Mouse (Mus musculus) neural tube, embryonic 14.5 days (tissue): Measurements from ENCODE around the gene Insm1. TPM values are rescaled to one million over a fixed set of nuclear protein-coding genes. Genes with fewer than 3 reads are reported as not detected.

Source experiments
- ATAC-seq: fragments of 200-750 bp; cut with Nextera tagmentation; 2 replicates; pipeline ENCODE4 v1.8.0; 2017; ENCODE audit warnings: low read depth, mild to moderate bottlenecking, moderate TSS enrichment, moderate library complexity
- H3K27ac ChIP-seq: fragments of 300-500 bp; sonication (generic); 2 replicates; pipeline ENCODE4 v1.5.1; 2014; ENCODE audit warnings: low read depth, mild to moderate bottlenecking, control low read depth, low read length, moderate library complexity, mixed read lengths
- H3K27me3 ChIP-seq: fragments of 300-500 bp; sonication (generic); 2 replicates; pipeline ENCODE4 v1.6.1; 2014; ENCODE audit warnings: low read length; ENCODE audit not compliant: control insufficient read depth, insufficient read depth
- H3K36me3 ChIP-seq: fragments of 300-500 bp; sonication (generic); 2 replicates; pipeline ENCODE4 v1.6.1; 2014; ENCODE audit warnings: low read length, mixed read lengths; ENCODE audit not compliant: control insufficient read depth, insufficient read depth
- H3K4me1 ChIP-seq: fragments of 300-500 bp; sonication (generic); 2 replicates; pipeline ENCODE4 v1.6.1; 2014; ENCODE audit warnings: low read length; ENCODE audit not compliant: control insufficient read depth, insufficient read depth
- H3K4me2 ChIP-seq: fragments of 300-500 bp; sonication (generic); 2 replicates; pipeline ENCODE4 v1.6.1; 2014; ENCODE audit warnings: mild to moderate bottlenecking, low read depth, low read length, control low read depth
- H3K4me3 ChIP-seq: fragments of 300-500 bp; sonication (generic); 2 replicates; pipeline ENCODE4 v1.5.1; 2014; ENCODE audit warnings: low read depth, low read length, control low read depth, mixed read lengths
- H3K9ac ChIP-seq: fragments of 300-500 bp; sonication (generic); replicated peaks from 2 replicates; pipeline ENCODE4 v1.6.1; 2014; ENCODE audit warnings: low read depth, mild to moderate bottlenecking, control low read depth, low read length, mixed read lengths
- H3K9me3 ChIP-seq: fragments of 300-500 bp; sonication (generic); 2 replicates; pipeline ENCODE4 v1.6.1; 2016; ENCODE audit warnings: low read length; ENCODE audit not compliant: control insufficient read depth
- WGBS: fragments of 180-500 bp; shearing (Covaris S2); extraction: QIAGEN DNeasy Blood & Tissue Kit; methylation state at CpG from one replicate; pipeline ENCODE4 v1.1.7; 2014; 5-methylcytosine and 5-hydroxymethylcytosine counted together
- polyA plus RNA-seq: library from polyadenylated mRNA; unstranded; fragments of >200 nt; fragmentation: Nextera tagmentation; extraction: Ambion mirVana; gene quantifications from 2 replicates; pipeline ENCODE4 v1.2.1, GENCODE M21; 2014

Insm1 gene
- polyA plus RNA-seq, 1 experiment from 2014 or later: 1.8 TPM

DNA sequence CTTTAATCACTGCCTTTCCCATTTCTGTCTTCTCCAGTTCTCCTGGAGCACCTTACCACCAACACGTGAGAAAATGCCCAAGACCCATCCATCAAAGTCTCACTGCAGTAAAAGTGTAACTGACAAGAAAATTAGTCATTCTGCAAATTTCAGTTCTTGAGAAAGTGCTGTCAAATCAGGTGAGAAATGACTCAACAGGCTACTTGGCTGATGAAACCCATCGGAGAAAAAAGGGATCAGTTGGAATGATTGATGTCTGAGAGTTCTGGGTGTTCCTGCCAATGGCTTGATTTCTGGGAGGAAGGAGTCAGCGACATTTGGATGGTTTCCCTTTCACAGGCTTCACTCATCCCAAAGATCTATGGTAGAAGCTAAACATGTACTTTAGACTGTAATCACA is 44.8 kb downstream of the Insm1 start:
- no peak for ATAC-seq
- no peak overlapping the region for H3K4me3 ChIP-seq
- no peak overlapping the region for H3K27ac ChIP-seq
- H3K4me1 ChIP-seq: 0 out of 2 replicates have a peak, but pooled peaks cover 4% of the 10 kb centered on the region
- no peaks in the 10 kb centered on the region for H3K36me3 ChIP-seq
- H3K27me3 ChIP-seq: no peaks in the 10 kb centered on the region
- 77% methylated on average over 3 of the region's 3 CpGs for WGBS
- H3K9me3 ChIP-seq: no peaks in the 10 kb centered on the region
- no peak overlapping the region for H3K4me2 ChIP-seq
- no peak overlapping the region for H3K9ac ChIP-seq
